Mouse (Mus musculus) lung, adult 2 months (tissue): Measurements from ENCODE around the gene Psen2. TPM values are rescaled to one million over a fixed set of nuclear protein-coding genes. Genes with fewer than 3 reads are reported as not detected.

Experiments
- DNase-seq: peaks from one replicate; pipeline ENCODE4 v3.0.0; 2022
- H3K4me1 ChIP-seq: fragments of 200-500 bp; 2 replicates; pipeline ENCODE4 v1.6.1; 2011; ENCODE audit warnings: low read length; ENCODE audit not compliant: control insufficient read depth, insufficient read depth
- H3K4me3 ChIP-seq: fragments of 200-500 bp; replicated peaks from 2 replicates; pipeline ENCODE3; 2011; ENCODE audit warnings: low read depth, mild to moderate bottlenecking, control low read depth, low read length; ENCODE audit errors: extremely low read depth
- CTCF ChIP-seq: fragments of 200-500 bp; IDR thresholded peaks from 2 replicates; pipeline ENCODE4 v1.5.1; 2011; ENCODE audit warnings: mild to moderate bottlenecking, low read length, control low read depth; ENCODE audit not compliant: insufficient read depth
- POLR2A ChIP-seq: fragments of 200-500 bp; IDR thresholded peaks from 2 replicates; pipeline ENCODE4 v1.6.1; 2011; ENCODE audit warnings: low read depth, mild to moderate bottlenecking, control low read depth, low read length, borderline replicate concordance; ENCODE audit errors: extremely low read depth
- WGBS: fragments of 180-500 bp; shearing (Covaris S2); methylation state at CpG from one replicate; pipeline ENCODE4 v1.1.7; 2018; 5-methylcytosine and 5-hydroxymethylcytosine counted together
- polyA plus RNA-seq: library from polyadenylated mRNA; depleted of rRNA; stranded (reverse); fragments of >200 nt; gene quantifications from 2 replicates; pipeline ENCODE4 v1.2.3, GENCODE M21; 2012; rRNA removed

Psen2 gene
- polyA plus RNA-seq, 1 experiment: 74.4 TPM

DNA sequence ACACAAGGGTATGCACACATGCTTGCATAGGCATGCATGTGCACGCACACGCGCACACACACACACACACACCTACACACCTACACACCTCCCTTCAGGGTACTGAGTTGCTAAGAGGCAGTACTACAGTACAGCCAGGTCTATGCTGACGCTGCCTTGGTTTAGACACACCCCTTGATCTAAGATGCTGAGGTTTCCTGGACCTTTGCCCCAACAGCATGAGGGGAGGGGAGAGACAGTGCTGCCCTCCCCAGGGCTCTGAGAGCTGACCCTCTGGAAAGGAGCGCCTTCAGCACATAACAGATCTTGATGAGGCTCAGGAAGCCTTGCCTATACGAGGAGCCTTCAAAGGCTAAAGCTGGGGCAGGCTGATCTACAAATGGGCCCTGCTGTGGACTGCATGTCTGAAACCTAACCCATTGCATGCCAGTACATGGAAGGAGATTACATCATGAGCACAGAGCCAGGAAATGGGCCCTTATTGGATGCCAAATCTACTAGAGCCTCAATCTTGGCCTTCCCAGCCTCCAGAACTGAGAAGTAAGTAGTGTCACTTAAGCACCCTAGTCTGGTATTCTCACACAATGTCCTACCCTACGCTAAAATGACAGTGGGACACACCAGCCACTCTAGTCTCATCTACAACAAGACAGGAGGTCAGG lies 81.8 kb downstream of the Psen2 start:
- no peak for TF ChIP-seq CTCF
- TF ChIP-seq POLR2A: no peak
- Histone ChIP-seq H3K4me3 (no peak overlapping the region), H3K4me1 (no peaks in the 10 kb centered on the region)
- no peak for DNase-seq
- 81% methylated on average over 7 of the region's 7 CpGs for WGBS

DNA sequence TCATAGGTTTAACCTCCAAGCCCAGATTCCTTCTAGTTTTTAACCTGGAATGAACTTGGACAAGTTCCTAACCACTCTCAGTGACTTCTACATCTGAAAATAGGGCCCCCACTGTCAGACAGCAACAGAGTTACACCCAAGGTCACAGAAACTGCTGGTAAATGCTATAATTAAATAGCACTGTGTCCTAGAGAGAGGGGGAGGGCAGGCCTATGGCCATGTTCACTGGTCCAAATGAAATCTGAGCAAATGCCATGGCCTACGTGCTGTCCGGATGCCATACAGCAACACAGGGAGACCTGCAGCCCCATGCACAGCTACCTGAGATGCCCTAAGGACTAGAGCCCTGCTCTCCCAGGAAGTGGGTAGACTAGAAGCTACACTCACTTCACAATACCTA lies 83.4 kb downstream of the Psen2 start:
- DNase-seq: no peak
- Histone ChIP-seq H3K4me1 (no peaks in the 10 kb centered on the region), H3K4me3 (no peak overlapping the region)
- WGBS: 92% methylated on average over 2 of the region's 2 CpGs
- TF ChIP-seq CTCF: no peak
- TF ChIP-seq POLR2A: no peak

GRCm38 (mm10) chr1:180179100-180179499 lies 84.1 kb downstream of the Psen2 start:
- H3K4me3 ChIP-seq: no peak overlapping the region
- TF ChIP-seq POLR2A (no peak), CTCF (no peak)
- no peaks in the 10 kb centered on the region for H3K4me1 ChIP-seq
- no peak for DNase-seq
- WGBS: 95% methylated on average over 4 of the region's 4 CpGs

DNA sequence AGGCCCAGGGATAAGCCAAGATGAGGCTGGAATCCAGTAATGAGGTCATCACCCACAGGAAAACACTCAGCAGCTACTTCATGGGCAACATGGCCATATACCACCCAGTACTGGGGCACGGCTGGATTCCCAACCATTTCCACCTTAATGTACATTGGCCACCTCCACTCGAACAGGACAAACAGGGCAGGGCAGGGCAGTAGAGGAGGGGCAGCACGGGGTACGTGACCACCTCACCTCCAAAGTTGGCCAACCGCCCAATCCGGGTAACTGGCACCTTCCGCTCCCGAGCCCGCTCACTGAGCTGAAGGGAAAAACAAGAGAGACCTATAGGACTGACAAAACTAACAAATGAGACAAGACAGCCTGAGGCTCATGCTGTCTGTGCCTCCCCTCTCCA lies 84.9 kb downstream of the Psen2 start:
- Histone ChIP-seq H3K4me3 (no peak overlapping the region), H3K4me1 (no peaks in the 10 kb centered on the region)
- no peak for DNase-seq
- TF ChIP-seq CTCF: no peak
- TF ChIP-seq POLR2A: no peak
- WGBS: 79% methylated on average over 9 of the region's 9 CpGs

Other genes starting within 250 kb of the Psen2 start
- 11.1 and 37.6 TPM in 2 replicates for gene Coq8a, start 63.8 kb downstream of the Psen2 start, polyA plus RNA-seq
- 51.3 and 55.6 TPM in 2 replicates for gene Itpkb, start 67.0 kb upstream of the Psen2 start, polyA plus RNA-seq
- 4.2 and 6.2 TPM in 2 replicates for gene Stum, start 220.1 kb upstream of the Psen2 start, polyA plus RNA-seq